Mouse (Mus musculus) thymus, postnatal 10 days (tissue): Measurements from ENCODE around the gene Robo1.

Experiments used
- DNase-seq, 2 experiments: peaks; one replicate each; pipeline ENCODE4 v3.0.0; 2021; ENCODE audit warnings: low spot score in 2 of 2

Robo1 gene

DNA sequence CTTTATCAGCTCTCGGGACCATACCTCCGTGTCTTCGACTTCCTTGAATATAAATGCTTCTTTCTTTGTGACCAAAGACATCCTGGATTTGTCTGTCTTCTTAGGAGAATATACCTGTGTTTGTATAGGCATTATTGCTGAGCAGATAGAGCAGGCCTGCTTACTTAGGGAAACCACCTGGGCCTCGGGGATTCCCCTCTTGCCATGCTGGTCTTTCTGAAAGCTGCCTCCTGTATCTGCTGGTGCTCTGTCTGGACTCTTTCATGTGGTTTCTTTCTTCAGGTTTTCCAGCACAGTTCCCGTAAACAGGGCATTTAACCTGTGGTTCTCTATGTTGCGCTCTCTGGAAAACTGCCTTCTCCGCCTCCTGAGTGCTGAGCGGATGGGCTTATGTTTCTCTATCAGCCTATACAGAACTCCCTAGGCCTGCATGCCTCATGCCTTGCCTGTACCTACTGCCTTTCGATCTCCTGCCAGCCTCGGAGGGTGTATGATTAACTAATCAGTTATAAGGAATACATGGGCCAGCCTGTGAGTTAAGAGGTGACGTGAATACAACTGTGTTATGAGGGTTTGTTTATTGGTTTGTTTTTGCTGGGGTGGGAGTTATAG is 370.9 kb downstream of the Robo1 start:
- no peak for DNase-seq

DNA sequence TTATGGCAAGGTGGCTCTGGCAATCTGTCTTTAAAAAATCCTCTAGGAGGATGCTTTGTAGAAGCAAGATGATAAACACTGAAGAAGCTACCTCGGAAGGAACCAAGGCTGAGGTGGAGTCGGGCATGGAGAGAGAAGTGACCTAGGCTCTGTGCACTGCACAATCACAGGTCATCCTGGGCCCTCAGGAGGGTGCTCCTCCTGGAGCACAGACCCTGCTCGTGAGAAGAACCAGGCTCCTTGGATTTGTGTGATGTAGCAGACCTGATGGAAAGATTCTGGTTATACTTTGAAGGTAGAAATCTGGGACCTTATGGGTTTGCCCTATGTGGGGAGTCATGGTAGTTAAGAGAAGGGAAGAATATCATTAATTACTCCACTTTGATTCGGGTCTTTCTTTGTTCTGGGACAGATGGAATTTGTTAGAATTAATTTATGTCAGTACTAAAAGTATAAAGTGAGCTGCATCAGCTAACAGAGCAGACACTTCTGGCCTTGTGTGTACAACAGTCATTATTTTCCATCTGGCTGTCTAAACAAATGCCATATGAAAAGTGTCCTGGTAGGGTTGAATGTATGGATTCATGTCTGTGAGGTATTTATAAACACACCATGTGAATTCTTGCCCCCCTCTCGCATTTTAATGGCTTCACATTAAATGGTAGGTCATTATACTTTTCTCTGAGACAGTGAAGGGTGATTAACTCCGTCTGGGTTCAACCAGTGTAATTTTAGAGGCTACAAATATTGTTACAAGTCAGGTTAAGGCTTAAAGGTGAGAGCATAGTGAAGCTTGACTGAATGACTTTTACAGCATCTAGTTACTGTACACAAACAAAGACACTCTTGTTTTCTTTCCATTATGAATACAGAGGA is 377.7 kb downstream of the Robo1 start:
- DNase-seq: no peak

- DNase-seq: no peak
Observed at GRCm38 (mm10) chr16:72686480-72687053, 378.5 kb downstream of the Robo1 start.

DNA sequence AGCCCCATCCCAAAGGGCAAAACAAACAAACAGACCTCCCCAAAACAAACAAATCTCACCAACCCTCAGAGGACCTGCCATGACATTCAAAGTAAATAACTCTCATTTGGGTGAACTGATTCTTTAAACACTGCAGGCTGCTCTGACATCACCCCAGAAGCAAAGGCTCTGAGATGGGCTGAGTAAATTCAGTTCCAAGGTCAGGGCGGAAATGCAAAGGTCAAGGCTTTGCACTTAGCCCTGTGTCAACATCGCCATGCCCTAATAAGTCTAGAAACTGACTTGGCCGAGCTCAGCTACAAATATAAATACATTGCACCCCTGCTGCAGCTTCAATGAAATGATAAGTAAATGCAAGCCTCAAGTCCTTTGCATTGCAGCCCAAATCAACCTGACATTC is 379.5 kb downstream of the Robo1 start:
- no peak for DNase-seq

DNA sequence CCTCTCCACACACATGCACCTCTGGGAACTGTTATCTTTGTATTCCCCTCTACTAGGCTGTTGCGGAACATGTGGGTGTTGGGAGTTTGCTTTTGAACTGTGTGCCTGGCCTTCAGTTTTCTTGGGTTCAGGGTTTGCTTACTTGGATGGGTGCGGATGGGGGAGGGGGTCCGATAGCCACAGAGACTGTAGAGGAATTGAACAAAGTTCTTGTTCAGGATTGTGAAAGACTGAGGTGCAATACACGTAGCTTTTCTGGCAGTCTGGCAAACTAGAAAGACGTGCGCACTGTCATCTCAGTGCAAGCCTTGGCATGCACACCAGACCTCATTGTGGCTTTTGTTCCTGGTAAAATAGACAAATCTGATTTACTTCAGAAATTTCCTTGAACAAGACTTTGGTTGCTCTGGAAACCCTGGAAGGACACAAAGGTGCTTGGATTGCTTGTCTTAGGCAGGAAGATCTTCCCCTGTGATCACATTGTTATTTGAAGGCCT is 380.1 kb downstream of the Robo1 start:
- no peak for DNase-seq

GRCm38 (mm10) chr16:72691909-72692308 is 383.8 kb downstream of the Robo1 start:
- no peak for DNase-seq

DNA sequence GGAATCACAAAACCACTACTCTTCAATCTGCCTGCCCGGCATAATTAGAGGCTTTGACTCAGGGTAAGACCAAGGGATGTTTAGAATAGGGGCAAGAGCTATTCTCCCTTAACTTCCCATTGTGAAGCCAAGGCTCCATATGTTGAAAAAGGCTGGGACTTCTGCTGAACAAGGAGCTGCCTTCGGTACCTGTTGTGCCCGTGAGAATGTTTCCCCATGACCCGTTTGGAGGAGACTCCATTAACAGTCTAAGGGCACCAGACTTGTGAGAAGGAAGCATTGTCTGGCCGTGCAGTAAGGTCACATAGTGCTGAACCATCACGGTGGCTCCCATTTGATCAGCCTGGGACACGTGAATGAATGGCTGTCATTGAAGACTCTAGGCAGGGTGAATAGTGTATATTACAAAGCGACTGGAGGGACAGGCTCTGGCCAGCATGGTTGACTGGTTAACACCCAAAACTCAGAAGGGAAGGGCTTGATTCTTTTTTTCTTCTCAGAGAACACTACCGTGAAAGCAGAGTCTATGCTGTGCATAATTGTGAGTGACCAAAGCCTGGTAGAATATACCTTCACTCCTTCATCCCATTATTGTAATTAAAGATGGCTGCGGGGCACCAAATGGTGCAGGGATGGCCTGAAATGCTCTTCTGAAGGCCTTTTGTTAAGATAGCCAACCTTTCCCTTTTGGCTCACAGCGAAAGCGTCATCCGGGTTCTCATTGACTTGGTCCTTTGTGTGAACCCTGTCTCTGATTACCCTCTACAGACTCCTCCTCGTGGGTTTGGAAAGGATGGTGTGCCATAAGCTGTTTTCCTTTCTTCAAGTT is 385.6 kb downstream of the Robo1 start:
- DNase-seq: no peak

- DNase-seq: no peak
Observed at GRCm38 (mm10) chr16:72694787-72695186, 386.7 kb downstream of the Robo1 start.

DNA sequence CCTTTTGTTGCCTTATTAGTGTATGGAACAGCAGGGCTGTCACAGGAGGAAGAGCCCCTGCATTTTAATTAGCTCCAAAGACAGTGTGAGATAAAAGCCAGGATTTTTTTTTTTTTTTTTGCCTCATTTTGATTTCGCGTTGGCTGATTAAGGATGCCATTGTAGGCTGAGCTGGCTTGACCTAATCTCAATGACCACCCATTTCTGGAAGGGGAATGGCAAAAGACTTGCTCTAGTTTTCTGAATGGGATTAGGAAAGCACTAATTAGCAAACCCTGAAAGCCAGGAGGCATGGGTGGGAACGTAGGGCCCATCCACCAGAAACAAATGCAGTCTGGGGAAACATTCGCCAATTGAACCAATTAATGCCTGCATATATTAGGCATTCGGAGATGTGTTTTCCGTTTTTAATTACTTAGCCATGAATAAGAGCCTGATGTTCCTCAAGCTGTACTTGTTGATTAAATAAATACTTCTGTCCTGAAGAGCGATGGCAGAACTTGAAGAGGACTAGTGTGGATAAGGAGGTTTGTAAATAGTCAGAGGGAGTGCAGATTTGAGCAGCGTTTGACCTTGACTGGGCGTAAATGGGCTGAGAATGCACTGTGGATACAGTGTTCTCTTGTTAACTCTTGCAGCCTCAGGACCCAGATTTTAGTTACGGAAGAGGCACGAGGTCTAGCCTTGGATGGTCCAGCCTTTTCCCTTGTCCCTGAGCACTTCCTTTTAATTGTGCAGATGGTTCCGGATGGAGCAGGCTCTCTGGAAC is 391.3 kb downstream of the Robo1 start:
- no peak for DNase-seq

DNA sequence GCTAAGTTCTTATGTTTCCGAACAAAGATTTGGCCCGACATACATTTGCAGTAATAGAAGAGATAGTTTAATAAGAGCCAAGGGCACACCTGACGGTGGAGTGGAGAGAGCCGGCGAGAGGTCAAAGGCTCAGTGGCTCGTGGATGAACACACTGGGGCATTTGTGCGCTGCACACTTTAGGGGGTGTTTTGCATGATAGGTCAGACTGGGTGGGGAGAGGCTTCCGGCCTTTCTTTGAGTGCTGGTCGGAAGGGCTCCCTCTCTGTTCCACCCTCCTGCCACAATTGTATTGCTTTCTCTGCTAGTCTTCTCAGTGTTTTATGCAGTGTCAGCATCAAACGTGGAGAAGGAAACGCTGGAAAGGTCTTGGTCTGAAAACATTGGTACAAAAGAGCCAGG is 392.2 kb downstream of the Robo1 start:
- DNase-seq: no peak

- no peak for DNase-seq
Observed at GRCm38 (mm10) chr16:72703486-72703885, 395.4 kb downstream of the Robo1 start.

GRCm38 (mm10) chr16:72705851-72706250 is 397.7 kb downstream of the Robo1 start:
- DNase-seq: no peak

- DNase-seq: no peak
Observed at GRCm38 (mm10) chr16:72708526-72708925, 400.4 kb downstream of the Robo1 start.

- no peak for DNase-seq
Observed at GRCm38 (mm10) chr16:72717118-72717802, 409.2 kb downstream of the Robo1 start.

DNA sequence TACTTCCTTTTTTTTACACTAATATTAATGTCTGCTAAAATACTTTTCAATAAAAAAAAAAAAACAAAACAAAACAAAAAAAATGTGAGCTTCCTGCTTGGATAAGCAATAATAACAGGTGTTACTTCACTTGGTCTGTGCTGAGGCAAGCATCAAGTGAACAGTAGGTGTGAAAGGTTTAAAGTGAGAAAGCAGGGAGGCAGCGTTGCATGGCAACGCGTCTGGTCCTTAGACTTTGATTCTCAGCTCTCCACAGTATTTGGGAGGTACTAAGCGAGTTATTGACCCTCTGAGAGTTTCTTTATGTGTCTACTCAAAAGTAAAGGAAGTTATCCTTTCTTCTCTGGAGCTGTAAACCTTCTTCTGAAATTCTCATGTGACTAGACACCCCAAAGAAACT is 411.0 kb downstream of the Robo1 start:
- no peak for DNase-seq

- DNase-seq: no peak
Observed at GRCm38 (mm10) chr16:72720979-72721378, 412.9 kb downstream of the Robo1 start.

DNA sequence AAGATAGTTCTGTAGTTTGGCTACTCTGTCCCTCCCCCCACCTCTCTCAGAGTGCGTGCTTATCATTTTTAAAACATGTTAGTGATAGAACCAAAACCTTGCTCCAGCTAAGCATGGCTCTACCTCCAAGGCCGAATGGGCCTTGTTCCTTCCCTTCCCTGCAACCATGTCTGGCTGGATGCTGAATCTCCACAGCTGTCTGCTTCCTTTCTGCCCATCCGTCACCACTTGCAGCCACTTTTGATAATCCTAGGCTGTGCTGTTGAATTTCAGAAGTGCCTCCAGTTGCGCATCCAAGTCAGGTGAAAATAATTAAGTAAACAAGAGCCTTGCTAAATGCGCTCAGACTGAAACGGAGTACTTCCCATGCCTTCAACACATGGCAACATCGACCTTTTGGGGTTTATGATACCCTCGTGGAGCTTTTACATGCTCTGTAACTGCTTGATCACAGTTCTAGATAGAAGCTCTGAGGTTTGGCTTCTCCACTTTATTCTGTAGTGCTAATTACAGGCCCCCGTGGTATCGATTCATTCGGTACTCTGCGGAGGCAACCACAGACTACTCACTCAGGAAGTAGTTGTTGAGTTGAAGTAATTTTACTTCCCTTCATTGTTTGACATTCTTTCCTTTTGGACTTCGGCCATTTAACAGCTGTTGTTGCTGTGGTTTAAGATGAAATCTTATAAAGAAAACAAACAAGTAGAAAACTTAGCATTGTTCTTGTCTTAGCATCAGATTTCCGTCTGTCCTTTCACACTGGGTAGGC is 413.8 kb downstream of the Robo1 start:
- DNase-seq: no peak

DNA sequence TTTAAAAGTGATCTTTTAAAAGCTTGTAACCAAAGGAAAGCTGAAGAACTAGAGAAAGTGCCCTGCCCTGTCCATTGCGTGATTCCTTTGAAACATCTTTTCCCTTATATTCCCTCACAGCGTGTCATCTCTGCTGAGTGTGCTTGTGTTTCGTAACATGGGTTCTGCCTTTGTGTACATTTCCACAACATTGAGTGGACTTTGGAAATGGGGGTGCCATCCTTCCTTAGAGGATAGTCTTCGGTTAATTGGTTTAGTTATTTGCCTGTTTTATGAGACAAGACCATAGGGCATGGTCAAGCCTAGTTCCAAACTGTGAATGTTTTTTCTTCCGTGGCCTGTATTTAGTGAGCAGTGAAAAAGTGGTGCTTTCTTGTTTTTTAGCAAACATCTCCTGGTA is 426.1 kb downstream of the Robo1 start:
- no peak for DNase-seq

DNA sequence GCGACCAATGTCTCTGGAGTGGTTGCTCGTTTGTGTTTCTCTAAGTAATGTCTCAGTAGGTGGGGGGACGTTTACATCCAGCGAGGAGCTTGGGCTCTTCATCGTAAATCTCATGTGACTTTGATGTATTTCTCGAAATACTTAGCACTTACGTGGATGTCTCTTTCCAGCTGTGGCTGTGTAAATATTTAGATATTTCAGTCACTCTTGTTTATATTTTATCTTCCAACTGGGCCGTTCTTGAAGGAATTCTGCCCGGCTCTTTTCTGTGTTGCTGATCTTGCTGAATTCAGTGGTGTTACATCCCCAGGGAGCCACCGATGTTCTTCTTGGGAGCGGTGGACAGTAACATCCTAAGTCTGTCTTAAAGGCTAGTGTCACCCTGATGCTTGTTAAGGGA is 427.1 kb downstream of the Robo1 start:
- DNase-seq: no peak

DNA sequence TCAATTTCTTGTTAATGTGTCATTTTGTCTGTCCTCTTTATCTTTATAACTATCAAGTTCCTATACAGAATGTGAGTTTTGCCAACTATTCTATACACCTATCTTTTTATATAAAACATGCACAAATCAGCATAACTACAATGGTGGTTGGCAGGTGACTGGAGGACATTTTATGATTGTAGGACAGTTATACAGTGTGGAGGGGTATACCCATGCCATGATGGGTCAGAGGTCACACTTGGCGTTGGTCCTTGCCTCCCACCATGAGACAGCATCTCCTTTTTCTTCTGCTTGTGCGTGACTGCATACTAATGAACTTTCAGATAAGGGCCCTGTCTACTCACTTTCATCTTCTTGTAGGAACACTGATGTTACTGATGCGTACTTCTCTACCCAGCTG is 427.5 kb downstream of the Robo1 start:
- DNase-seq: no peak
